Mouse (Mus musculus) CH12.LX (cell line): Measurements from ENCODE around the gene Eml1. TPM values are rescaled to one million over a fixed set of nuclear protein-coding genes. Genes with fewer than 3 reads are reported as not detected.

ENCODE experiments used
- DNase-seq: peaks from one replicate; pipeline ENCODE4 v3.0.0-alpha.2; 2013; ENCODE audit errors: extremely low read depth
- H3K27ac ChIP-seq: 2 replicates; pipeline ENCODE4 v1.5.1; 2012; ENCODE audit warnings: low read depth, mild to moderate bottlenecking, control low read depth, moderate library complexity; ENCODE audit not compliant: insufficient read depth
- H3K27me3 ChIP-seq: replicated peaks from 2 replicates; pipeline ENCODE3; 2012; ENCODE audit warnings: inconsistent platforms
- H3K36me3 ChIP-seq, 2 experiments: replicated peaks in 1 of 2; 2 replicates each; pipeline versions ENCODE3 to v1.6.1; 2012; ENCODE audit warnings: inconsistent platforms in 1 of 2, low read length in 1 of 2, mild to moderate bottlenecking in 1 of 2, mixed read lengths in 1 of 2, moderate library complexity in 1 of 2; ENCODE audit not compliant: control insufficient read depth in 1 of 2, insufficient read depth in 1 of 2
- H3K4me1 ChIP-seq, 2 experiments: 2 replicates each; pipeline ENCODE4 v1.6.1; 2012; ENCODE audit warnings: inconsistent platforms in 1 of 2, moderate library complexity in 1 of 2; ENCODE audit not compliant: insufficient read depth in 2 of 2, control insufficient read depth in 1 of 2
- H3K4me2 ChIP-seq: 2 replicates; pipeline ENCODE4 v1.6.1; 2012; ENCODE audit warnings: low read depth, mild to moderate bottlenecking, control low read depth; ENCODE audit not compliant: poor library complexity, insufficient read depth, severe bottlenecking
- H3K4me3 ChIP-seq, 3 experiments: fragments of 150-350 bp in 1 of 3; sonication (generic) in 1 of 3; replicated peaks in 1 of 3; 2 replicates each; pipeline versions ENCODE3 to v1.5.1; 2011 to 2012; ENCODE audit warnings: low read depth in 2 of 3, low read length in 2 of 3, mild to moderate bottlenecking in 2 of 3, moderate library complexity in 2 of 3, control low read depth in 1 of 3, improper control_type of control experiment in 1 of 3, inconsistent platforms in 1 of 3, mixed read lengths in 1 of 3; ENCODE audit not compliant: poor library complexity in 1 of 3
- H3K79me2 ChIP-seq: replicated peaks from 2 replicates; pipeline ENCODE4 v1.6.1; 2012; ENCODE audit warnings: mild to moderate bottlenecking, moderate library complexity; ENCODE audit not compliant: control insufficient read depth, poor library complexity, insufficient read depth, severe bottlenecking; ENCODE audit errors: extremely low read depth
- H3K9ac ChIP-seq: 2 replicates; pipeline ENCODE4 v1.6.1; 2012; ENCODE audit warnings: low read depth, mild to moderate bottlenecking, control low read depth, moderate library complexity; ENCODE audit not compliant: insufficient read depth
- H3K9me3 ChIP-seq: replicated peaks from 2 replicates; pipeline ENCODE3; 2012; ENCODE audit warnings: low read length, inconsistent platforms, mixed read lengths
- CHD2 ChIP-seq: IDR thresholded peaks from 2 replicates; pipeline ENCODE4 v1.6.1; 2011; ENCODE audit warnings: low read length, improper control_type of control experiment
- E2F4 ChIP-seq: IDR thresholded peaks from 2 replicates; pipeline ENCODE4 v1.6.1; 2011; ENCODE audit warnings: low read depth, low read length, improper control_type of control experiment; ENCODE audit not compliant: insufficient replicate concordance
- ELF1 ChIP-seq: IDR thresholded peaks from 2 replicates; pipeline ENCODE4 v1.6.1; 2014; ENCODE audit warnings: low read depth, mild to moderate bottlenecking, inconsistent platforms, low read length, improper control_type of control experiment
- EP300 ChIP-seq: IDR thresholded peaks from 2 replicates; pipeline ENCODE4 v1.6.1; 2011; ENCODE audit warnings: low read length, improper control_type of control experiment
- ETS1 ChIP-seq: conservative IDR thresholded peaks from 2 replicates; pipeline ENCODE4 v1.6.1; 2012; ENCODE audit warnings: low read depth, mild to moderate bottlenecking, inconsistent platforms, low read length, improper control_type of control experiment, moderate library complexity
- GABPA ChIP-seq: IDR thresholded peaks from 2 replicates; pipeline ENCODE4 v1.6.1; 2012; ENCODE audit warnings: low read depth, low read length, improper control_type of control experiment, inconsistent platforms; ENCODE audit not compliant: insufficient replicate concordance
- HCFC1 ChIP-seq: IDR thresholded peaks from 2 replicates; pipeline ENCODE4 v1.6.1; 2012; ENCODE audit warnings: low read depth, mild to moderate bottlenecking, inconsistent platforms, low read length, improper control_type of control experiment
- JUN ChIP-seq: IDR thresholded peaks from 2 replicates; pipeline ENCODE4 v1.6.1; 2011; ENCODE audit warnings: low read depth, mild to moderate bottlenecking, low read length, improper control_type of control experiment, moderate library complexity; ENCODE audit not compliant: insufficient read depth
- KAT2A ChIP-seq: IDR thresholded peaks from 2 replicates; pipeline ENCODE4 v1.6.1; 2012; ENCODE audit warnings: low read length, improper control_type of control experiment, inconsistent platforms; ENCODE audit not compliant: insufficient replicate concordance
- MAFK ChIP-seq: IDR thresholded peaks from 2 replicates; pipeline ENCODE4 v1.6.1; 2011; ENCODE audit warnings: low read length, improper control_type of control experiment; ENCODE audit not compliant: insufficient replicate concordance
- MAZ ChIP-seq: IDR thresholded peaks from 2 replicates; pipeline ENCODE4 v1.6.1; 2012; ENCODE audit warnings: low read depth, mild to moderate bottlenecking, inconsistent platforms, low read length, improper control_type of control experiment, moderate library complexity
- MYC ChIP-seq: IDR thresholded peaks from 2 replicates; pipeline ENCODE4 v1.6.1; 2011; ENCODE audit warnings: low read depth, mild to moderate bottlenecking, improper control_type of control experiment, low read length
- NELFE ChIP-seq: IDR thresholded peaks from 2 replicates; pipeline ENCODE4 v1.6.1; 2011; ENCODE audit warnings: low read depth, low read length, improper control_type of control experiment
- NRF1 ChIP-seq: IDR thresholded peaks from 2 replicates; pipeline ENCODE4 v1.6.1; 2014; ENCODE audit warnings: low read depth, mild to moderate bottlenecking, inconsistent platforms, low read length, improper control_type of control experiment, moderate library complexity
- USF1 ChIP-seq: IDR thresholded peaks from 2 replicates; pipeline ENCODE4 v1.6.1; 2014; ENCODE audit warnings: low read depth, mild to moderate bottlenecking, inconsistent platforms, low read length, improper control_type of control experiment
- ZC3H11A ChIP-seq: IDR thresholded peaks from 2 replicates; pipeline ENCODE4 v1.6.1; 2012; ENCODE audit warnings: low read depth, mild to moderate bottlenecking, inconsistent platforms, low read length, improper control_type of control experiment
- ZKSCAN1 ChIP-seq: IDR thresholded peaks from 2 replicates; pipeline ENCODE4 v1.6.1; 2012; ENCODE audit warnings: low read depth, inconsistent platforms, low read length, improper control_type of control experiment, borderline replicate concordance
- ZNF384 ChIP-seq: IDR thresholded peaks from 2 replicates; pipeline ENCODE4 v1.6.1; 2012; ENCODE audit warnings: low read depth, low read length, improper control_type of control experiment, inconsistent platforms
- dilution Hi-C: fragments of 300-500 bp; cut with MboI; formaldehyde crosslinking; loops from 2 replicates; pipeline ENCODE4 v1.14.3; 2020; ENCODE audit warnings: low sequenced_read_pairs; ENCODE audit not compliant: extremely low pct_unique_long_range_greater_than_20kb, extremely low pct_ligation_motif_present
- in situ Hi-C: fragments of 300-500 bp; cut with MboI; formaldehyde crosslinking; loops from 3 replicates; pipeline ENCODE4 v1.14.3; 2019; ENCODE audit warnings: low sequenced_read_pairs, low pct_ligation_motif_present, low pct_unique_long_range_greater_than_20kb, mixed read lengths
- polyA plus RNA-seq: library from polyadenylated mRNA; unstranded; fragments of >175 nt; gene quantifications from 2 replicates; pipeline ENCODE4 v1.2.1, GENCODE M21; 2012; ENCODE audit warnings: low read depth; ENCODE audit not compliant: insufficient read length
- total RNA-seq, 2 experiments: library from RNA; depleted of rRNA; stranded (reverse); fragments of 300-350 nt in 1 of 2; fragments of >200 nt in 1 of 2; gene quantifications; 2 replicates each; pipeline ENCODE4 v1.2.3; 2012 to 2014

Eml1 gene
- total and polyA plus RNA-seq, 3 experiments: not detected

- no peaks in the 10 kb centered on the region for H3K4me1 ChIP-seq
- no peak for DNase-seq
- no peaks in the 10 kb centered on the region for H3K79me2 ChIP-seq
- in situ Hi-C loops: no loop called here
- H3K4me3 ChIP-seq: no peak overlapping the region
- no peaks in the 10 kb centered on the region for H3K36me3 ChIP-seq
- peaks cover 3% of the 10 kb centered on the region for H3K9me3 ChIP-seq
- no peak overlapping the region for H3K9ac ChIP-seq
- peaks cover 83% of the 10 kb centered on the region for H3K27me3 ChIP-seq
- TF ChIP-seq MAFK (no peak), ELF1 (no peak), E2F4 (no peak), MAZ (no peak), ZKSCAN1 (no peak), USF1 (no peak), EP300 (no peak), ZNF384 (no peak), KAT2A (no peak)
- no peak overlapping the region for H3K4me2 ChIP-seq
- dilution Hi-C loops: no loop called here
- no peak overlapping the region for H3K27ac ChIP-seq
These were observed 176.6 kb downstream of the Eml1 start for GRCm38 (mm10) chr12:108547251-108547875.

GRCm38 (mm10) chr12:108551731-108552130 lies 181.0 kb downstream of the Eml1 start:
- Histone ChIP-seq H3K4me1 (no peaks in the 10 kb centered on the region), H3K9me3 (peaks cover 10% of the 10 kb centered on the region), H3K4me2 (no peak overlapping the region), H3K9ac (no peak overlapping the region), H3K27ac (no peak overlapping the region), H3K4me3 (no peak overlapping the region), H3K27me3 (peaks cover 66% of the 10 kb centered on the region), H3K36me3 (no peaks in the 10 kb centered on the region), H3K79me2 (no peaks in the 10 kb centered on the region)
- dilution Hi-C loops (no loop called here), in situ Hi-C loops (no loop called here)
- DNase-seq: no peak
- TF ChIP-seq CHD2 (no peak), JUN (no peak), MAZ (no peak), ZC3H11A (no peak), NRF1 (no peak)

DNA sequence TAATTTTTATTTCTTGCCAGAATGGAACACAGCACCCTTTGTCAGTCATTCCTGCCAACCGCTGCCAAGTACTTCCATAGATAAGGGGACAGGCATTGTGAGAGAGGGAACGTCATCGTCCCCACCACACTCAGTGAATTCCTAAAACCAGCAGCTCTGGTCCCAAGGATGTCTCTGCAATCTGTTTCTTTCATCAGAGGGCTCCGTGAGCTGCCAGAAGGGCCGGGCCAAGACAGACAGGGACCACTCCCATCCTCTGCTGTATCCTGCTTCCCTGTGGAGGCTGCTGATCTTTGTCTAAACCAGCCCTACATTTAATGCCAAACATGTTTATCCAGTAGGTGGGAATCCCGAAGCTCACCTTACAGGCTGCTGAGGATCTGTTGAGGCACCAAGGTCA lies 182.3 kb downstream of the Eml1 start:
- in situ Hi-C loops: no loop called here
- Histone ChIP-seq H3K36me3 (no peaks in the 10 kb centered on the region), H3K4me1 (no peaks in the 10 kb centered on the region), H3K4me3 (no peak overlapping the region), H3K79me2 (no peaks in the 10 kb centered on the region), H3K4me2 (no peak overlapping the region), H3K9ac (no peak overlapping the region), H3K27me3 (peaks cover 64% of the 10 kb centered on the region), H3K9me3 (peaks cover 10% of the 10 kb centered on the region), H3K27ac (no peak overlapping the region)
- TF ChIP-seq GABPA (no peak), NELFE (no peak), HCFC1 (no peak), ETS1 (no peak), MYC (no peak)
- dilution Hi-C loops: no loop called here
- DNase-seq: no peak
